Mouse (Mus musculus) mouse embryonic stem cell (cell line): ENCODE data around the gene Defb29.

Source experiments
- in situ Hi-C, 2 experiments: fragments of 300-500 bp; cut with MboI; formaldehyde crosslinking; loops; 1 replicate in 1 of 2; 3 replicates in 1 of 2; pipeline ENCODE4 v1.14.3; 2019 to 2020; ENCODE audit warnings: low sequenced_read_pairs in 2 of 2, low pct_unique_long_range_greater_than_20kb in 1 of 2, mixed read lengths in 1 of 2; ENCODE audit not compliant: unreplicated experiment in 1 of 2

The Defb29 gene

DNA sequence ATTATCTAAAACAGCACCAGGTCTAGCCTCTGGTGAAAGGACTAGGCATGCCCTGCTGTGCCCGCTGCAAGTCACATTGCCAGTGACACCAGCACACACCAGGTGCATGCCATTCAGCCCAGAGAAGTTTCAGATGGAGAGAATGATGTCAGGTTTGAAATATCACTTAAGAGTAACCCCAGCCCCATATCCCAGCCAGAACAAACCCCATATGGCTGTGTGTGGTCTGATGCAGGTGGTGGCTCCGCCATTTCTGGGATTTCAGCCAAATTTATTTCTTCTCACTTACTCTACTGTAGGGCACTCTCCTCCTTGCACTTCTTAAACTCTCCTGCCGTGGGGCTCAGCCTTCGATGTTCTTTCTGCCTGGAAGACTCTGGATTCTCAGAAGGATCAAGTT is 23.8 kb downstream of the Defb29 start:
- in situ Hi-C loops = no loop called here

- in situ Hi-C loops = no loop called here
Observed at GRCm38 (mm10) chr2:152511592-152511991, 28.3 kb downstream of the Defb29 start, which contains the start of gene Defb26. Gene Defb26, minus strand, starts transcription at chr2:152511692.

DNA sequence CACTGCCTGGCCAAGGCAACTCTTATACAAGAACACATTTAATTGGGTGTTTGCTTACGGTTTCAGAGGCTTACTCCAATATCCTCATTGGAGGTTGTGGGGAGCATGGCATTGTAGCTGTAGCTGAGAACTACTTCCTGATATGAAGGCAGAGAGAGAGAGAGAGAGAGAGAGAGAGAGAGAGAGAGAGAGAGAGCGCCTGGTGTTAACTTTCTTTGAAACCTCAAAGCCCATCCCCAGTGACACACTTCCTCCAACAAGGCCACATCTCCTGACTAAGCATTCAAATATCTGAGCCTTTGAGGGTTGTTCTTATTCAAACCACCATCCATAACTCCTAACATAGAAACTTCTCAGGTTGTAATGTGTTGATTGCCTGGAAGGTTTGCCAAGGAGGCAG is 35.9 kb downstream of the Defb29 start:
- in situ Hi-C loops = no loop called here

GRCm38 (mm10) chr2:152500863-152501229 is 39.1 kb downstream of the Defb29 start:
- in situ Hi-C loops = no loop called here

GRCm38 (mm10) chr2:152500204-152500862 is 39.6 kb downstream of the Defb29 start:
- in situ Hi-C loops = no loop called here

DNA sequence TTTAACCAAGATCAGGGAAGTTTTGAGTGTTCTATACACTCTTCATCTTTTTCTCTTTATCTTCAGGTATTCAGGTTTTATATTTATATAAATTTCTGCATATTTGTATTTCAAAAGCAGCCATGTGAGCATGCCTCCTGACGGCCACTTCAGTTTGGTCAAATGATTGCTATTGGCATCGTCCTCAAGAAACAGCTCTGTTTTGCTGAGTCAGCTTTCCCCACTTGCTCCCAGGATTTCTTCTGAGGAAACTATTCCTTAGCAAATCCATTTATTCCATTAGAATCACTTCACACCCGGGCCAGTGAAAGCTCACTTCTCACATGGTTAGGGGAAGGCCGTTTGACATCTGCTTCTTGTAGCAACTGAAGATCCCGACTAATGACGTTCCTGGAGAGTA is 41.9 kb downstream of the Defb29 start:
- in situ Hi-C loops = no loop called here

GRCm38 (mm10) chr2:152493151-152493550 is 46.7 kb downstream of the Defb29 start:
- in situ Hi-C loops = no loop called here

DNA sequence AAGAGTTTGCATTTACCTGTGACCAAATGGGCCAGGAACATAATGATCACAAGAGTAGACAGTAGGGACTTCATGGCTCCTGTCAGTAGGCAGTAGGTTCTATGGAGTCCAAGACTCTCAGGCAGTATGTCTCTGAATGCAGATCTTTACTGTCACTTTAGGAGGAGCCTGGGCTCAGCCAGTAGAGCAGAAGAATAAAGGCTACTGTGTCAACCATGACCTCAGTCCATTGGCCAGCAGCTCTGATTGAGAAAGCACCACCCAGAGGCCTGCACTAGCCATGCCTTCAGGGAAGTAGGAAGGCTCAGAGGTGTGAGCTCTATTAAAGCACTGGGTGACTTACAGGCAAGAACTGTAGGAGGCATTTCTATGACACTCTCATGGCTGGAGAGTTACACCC is 49.9 kb downstream of the Defb29 start, which contains the start of gene Defb22:
TSS of gene Defb22 (minus strand) at position 101 of the 400 bp plus-strand sequence.
- in situ Hi-C loops = no loop called here
